Mouse (Mus musculus): ENCODE data around the gene Surf1. TPM values are rescaled to one million over a fixed set of nuclear protein-coding genes. Genes with fewer than 3 reads are reported as not detected.

The Surf1 gene
- total and polyA plus RNA-seq, 3 experiments, result 49.7 to 68.0 (median 49.9) TPM

- H3K4me3 ChIP-seq, result no peak overlapping the region
- H3K36me3 ChIP-seq (ENCODE audit: control insufficient read depth, insufficient read depth, low read length), result no peaks in the 10 kb centered on the region
- no peak overlapping the region for H3K9ac ChIP-seq (ENCODE audit: low read depth, low read length)
- no peaks in the 10 kb centered on the region for H3K79me2 ChIP-seq (replicated peaks; ENCODE audit: control insufficient read depth, insufficient read depth, low read length)
- no peak for TF ChIP-seq EP300 (IDR thresholded peaks at IDR 0.05; ENCODE audit: insufficient read depth, low read depth, low read length)
- no peak for TF ChIP-seq POLR2A (IDR thresholded peaks at IDR 0.05; ENCODE audit: insufficient read depth, low read depth, low read length)
- TF ChIP-seq CTCF (IDR thresholded peaks at IDR 0.05), result no peak
- no peak for DNase-seq
- no peak overlapping the region for H3K27ac ChIP-seq
- WGBS, result 91% methylated on average over 12 of the region's 12 CpGs
- no peaks in the 10 kb centered on the region for H3K27me3 ChIP-seq (ENCODE audit: control insufficient read depth, insufficient read depth, low read length)
- H3K4me1 ChIP-seq (ENCODE audit: control insufficient read depth, insufficient read depth, low read length), result no peaks in the 10 kb centered on the region
- intact Hi-C loops (cut with DNase I), result no loop called here
Observed at GRCm38 (mm10) chr2:26956811-26957487, 40.6 kb upstream of the Surf1 start.

GRCm38 (mm10) chr2:26954735-26955395, 38.5 kb upstream of the Surf1 start:
- H3K9ac ChIP-seq (ENCODE audit: low read depth, low read length), result no peak overlapping the region
- intact Hi-C loops (cut with DNase I), result no loop called here
- WGBS, result 86% methylated on average over 2 of the region's 2 CpGs
- no peak overlapping the region for H3K4me3 ChIP-seq
- no peaks in the 10 kb centered on the region for H3K79me2 ChIP-seq (replicated peaks; ENCODE audit: control insufficient read depth, insufficient read depth, low read length)
- TF ChIP-seq POLR2A (IDR thresholded peaks at IDR 0.05; ENCODE audit: insufficient read depth, low read depth, low read length) (no peak), CTCF (IDR thresholded peaks at IDR 0.05) (no peak), EP300 (IDR thresholded peaks at IDR 0.05; ENCODE audit: insufficient read depth, low read depth, low read length) (no peak)
- no peak for DNase-seq
- H3K4me1 ChIP-seq (ENCODE audit: control insufficient read depth, insufficient read depth, low read length), result no peaks in the 10 kb centered on the region
- H3K27ac ChIP-seq, result no peak overlapping the region
- no peaks in the 10 kb centered on the region for H3K36me3 ChIP-seq (ENCODE audit: control insufficient read depth, insufficient read depth, low read length)
- no peaks in the 10 kb centered on the region for H3K27me3 ChIP-seq (ENCODE audit: control insufficient read depth, insufficient read depth, low read length)

DNA sequence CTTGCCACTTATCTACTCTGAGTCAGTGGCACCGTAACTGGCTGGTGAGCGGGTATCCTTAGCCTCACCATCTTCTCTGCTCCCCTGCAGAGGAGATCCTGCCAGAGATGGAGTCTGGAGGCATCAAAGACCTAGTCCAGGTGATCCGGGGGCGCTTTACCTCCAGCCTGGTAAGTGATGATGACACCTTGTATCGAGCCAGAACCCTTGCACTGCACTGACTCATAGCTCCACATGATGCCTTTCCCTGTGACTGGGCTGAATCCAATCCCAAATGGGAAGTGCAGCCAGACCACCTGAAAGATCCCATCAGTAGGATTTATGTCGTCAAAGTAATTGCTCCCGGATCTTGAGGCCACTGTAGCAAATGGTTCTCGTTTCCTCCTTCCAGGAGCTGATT, 36.5 kb upstream of the Surf1 start:
- intact Hi-C loops (cut with DNase I), result no loop called here
- no peak for DNase-seq
- WGBS, result 89% methylated on average over 8 of the region's 8 CpGs
- Histone ChIP-seq H3K36me3 (ENCODE audit: control insufficient read depth, insufficient read depth, low read length) (no peaks in the 10 kb centered on the region), H3K27me3 (ENCODE audit: control insufficient read depth, insufficient read depth, low read length) (no peaks in the 10 kb centered on the region), H3K27ac (no peak overlapping the region), H3K4me3 (no peak overlapping the region), H3K4me1 (ENCODE audit: control insufficient read depth, insufficient read depth, low read length) (no peaks in the 10 kb centered on the region), H3K79me2 (replicated peaks; ENCODE audit: control insufficient read depth, insufficient read depth, low read length) (no peaks in the 10 kb centered on the region), H3K9ac (ENCODE audit: low read depth, low read length) (no peak overlapping the region)
- no peak for TF ChIP-seq CTCF (IDR thresholded peaks at IDR 0.05)
- no peak for TF ChIP-seq POLR2A (IDR thresholded peaks at IDR 0.05; ENCODE audit: insufficient read depth, low read depth, low read length)
- TF ChIP-seq EP300 (IDR thresholded peaks at IDR 0.05; ENCODE audit: insufficient read depth, low read depth, low read length), result no peak

DNA sequence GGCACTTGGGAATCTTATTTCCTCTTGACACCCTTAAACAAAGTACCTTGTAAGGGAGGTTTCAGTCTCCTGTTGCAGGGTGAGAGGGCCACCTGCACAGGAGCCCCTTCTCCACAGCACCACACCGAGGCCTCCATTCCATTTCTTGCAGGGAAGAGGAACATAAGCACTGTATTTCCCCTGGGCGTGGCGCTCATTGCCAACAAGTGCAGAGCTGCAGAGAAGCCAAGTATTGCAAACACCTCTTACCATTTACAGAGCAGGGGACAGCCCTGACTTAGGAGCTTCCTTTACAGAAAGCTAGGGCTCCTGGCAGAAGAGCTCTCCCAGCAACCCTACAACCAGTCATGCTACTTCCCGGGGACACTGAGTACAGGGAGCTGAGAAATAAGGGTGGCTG, 35.9 kb upstream of the Surf1 start:
- Histone ChIP-seq H3K36me3 (ENCODE audit: control insufficient read depth, insufficient read depth, low read length) (no peaks in the 10 kb centered on the region), H3K9ac (ENCODE audit: low read depth, low read length) (no peak overlapping the region), H3K4me1 (ENCODE audit: control insufficient read depth, insufficient read depth, low read length) (no peaks in the 10 kb centered on the region), H3K4me3 (no peak overlapping the region), H3K79me2 (replicated peaks; ENCODE audit: control insufficient read depth, insufficient read depth, low read length) (no peaks in the 10 kb centered on the region), H3K27ac (no peak overlapping the region), H3K27me3 (ENCODE audit: control insufficient read depth, insufficient read depth, low read length) (no peaks in the 10 kb centered on the region)
- intact Hi-C loops (cut with DNase I), result no loop called here
- WGBS, result 90% methylated on average over 4 of the region's 4 CpGs
- TF ChIP-seq EP300 (IDR thresholded peaks at IDR 0.05; ENCODE audit: insufficient read depth, low read depth, low read length) (no peak), POLR2A (IDR thresholded peaks at IDR 0.05; ENCODE audit: insufficient read depth, low read depth, low read length) (no peak), CTCF (IDR thresholded peaks at IDR 0.05) (no peak)
- DNase-seq, result no peak

- Histone ChIP-seq H3K4me1 (ENCODE audit: control insufficient read depth, insufficient read depth, low read length) (no peaks in the 10 kb centered on the region), H3K36me3 (ENCODE audit: control insufficient read depth, insufficient read depth, low read length) (no peaks in the 10 kb centered on the region), H3K4me3 (no peak overlapping the region), H3K27ac (no peak overlapping the region), H3K27me3 (ENCODE audit: control insufficient read depth, insufficient read depth, low read length) (no peaks in the 10 kb centered on the region), H3K79me2 (replicated peaks; ENCODE audit: control insufficient read depth, insufficient read depth, low read length) (no peaks in the 10 kb centered on the region), H3K9ac (ENCODE audit: low read depth, low read length) (no peak overlapping the region)
- DNase-seq, result no peak
- TF ChIP-seq POLR2A (IDR thresholded peaks at IDR 0.05; ENCODE audit: insufficient read depth, low read depth, low read length), result no peak
- no peak for TF ChIP-seq EP300 (IDR thresholded peaks at IDR 0.05; ENCODE audit: insufficient read depth, low read depth, low read length)
- TF ChIP-seq CTCF (IDR thresholded peaks at IDR 0.05), result no peak
- intact Hi-C loops (cut with DNase I), result no loop called here
- WGBS, result 79% methylated on average over 8 of the region's 8 CpGs
Observed at GRCm38 (mm10) chr2:26951346-26951905, 35.1 kb upstream of the Surf1 start.

- intact Hi-C loops (cut with DNase I), result no loop called here
- Histone ChIP-seq H3K27me3 (ENCODE audit: control insufficient read depth, insufficient read depth, low read length) (no peaks in the 10 kb centered on the region), H3K9ac (ENCODE audit: low read depth, low read length) (no peak overlapping the region), H3K79me2 (replicated peaks; ENCODE audit: control insufficient read depth, insufficient read depth, low read length) (no peaks in the 10 kb centered on the region), H3K27ac (no peak overlapping the region), H3K36me3 (ENCODE audit: control insufficient read depth, insufficient read depth, low read length) (no peaks in the 10 kb centered on the region), H3K4me3 (no peak overlapping the region), H3K4me1 (ENCODE audit: control insufficient read depth, insufficient read depth, low read length) (no peaks in the 10 kb centered on the region)
- 90% methylated on average over 2 of the region's 2 CpGs for WGBS
- TF ChIP-seq EP300 (IDR thresholded peaks at IDR 0.05; ENCODE audit: insufficient read depth, low read depth, low read length) (no peak), POLR2A (IDR thresholded peaks at IDR 0.05; ENCODE audit: insufficient read depth, low read depth, low read length) (no peak), CTCF (IDR thresholded peaks at IDR 0.05) (no peak)
- DNase-seq, result no peak
Observed at GRCm38 (mm10) chr2:26950411-26950810, 34.1 kb upstream of the Surf1 start.

All from heart, adult 2 months (tissue).